Mouse (Mus musculus) bone marrow macrophage, adult 2 months (primary cell): ENCODE measurements around the gene Mrpl35.

Source experiments
- CTCF ChIP-seq: IDR thresholded peaks from 2 replicates; pipeline ENCODE4 v1.5.1; 2012; ENCODE audit warnings: low read depth, mild to moderate bottlenecking, low read length, moderate library complexity
- POLR2A ChIP-seq: IDR thresholded peaks from 2 replicates; pipeline ENCODE4 v1.6.1; 2012; ENCODE audit warnings: mild to moderate bottlenecking, low read depth, low read length, borderline replicate concordance

DNA sequence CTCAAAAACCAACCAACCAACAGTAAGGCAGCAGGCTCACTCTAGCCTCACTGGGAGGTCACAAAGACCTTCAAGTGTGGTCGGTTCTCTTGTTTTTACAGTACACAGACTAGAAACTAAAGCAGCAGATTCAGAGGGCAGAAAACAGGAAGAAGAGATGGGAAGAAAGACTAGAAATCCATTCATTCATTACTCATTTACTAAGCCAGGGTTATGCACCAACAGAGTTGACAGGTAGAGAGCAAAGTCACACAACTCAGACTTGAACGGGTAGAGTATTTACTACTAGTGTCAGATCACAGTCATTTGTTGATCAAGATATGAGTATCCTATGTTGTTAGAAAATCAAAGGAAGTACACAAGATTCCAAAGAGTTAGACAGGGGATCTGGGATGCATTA is 13.9 kb downstream of the Mrpl35 start:
- TF ChIP-seq CTCF (no peak), POLR2A (no peak)
